ENCODE assay signal across 24 mouse cellular contexts in the genomic region with DNA sequence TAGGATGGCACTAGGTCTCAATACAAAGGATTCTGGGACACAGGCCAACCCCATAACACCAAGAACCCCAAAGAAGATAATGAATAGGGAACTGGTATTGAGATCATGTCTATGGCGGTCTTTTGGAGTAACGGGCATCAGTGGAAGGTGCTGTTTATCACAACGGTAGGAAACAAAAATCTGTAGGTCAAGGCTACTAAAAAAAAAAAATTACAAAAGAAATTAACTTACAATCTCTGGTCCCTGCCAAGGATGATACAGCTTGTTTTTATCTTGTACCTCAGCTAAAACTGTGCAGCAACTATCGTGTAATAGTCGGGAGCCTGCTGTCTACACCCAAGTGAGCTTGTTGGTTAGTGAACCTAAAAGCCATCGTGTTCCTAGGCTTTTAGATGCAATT. TPM values are rescaled to one million over a fixed set of nuclear protein-coding genes. Genes with fewer than 3 reads are reported as not detected.
DNase-seq lines count a peak whose midpoint lies in the region; ATAC-seq and TF ChIP-seq lines count a peak whose summit lies in the region.
"Had no signal": no experiment of that assay in that cellular context is flagged by ENCODE, and none has a peak within 500 bp of the region (broad histone marks: within the 10 kb centered on the region; RNA-seq: fewer than 3 reads in every experiment).

No protein-coding gene starts in this region.

- no peak overlapping the region for H3K9ac ChIP-seq in liver, postnatal 0 days (replicated peaks)
- H3K9ac ChIP-seq: embryonic facial prominence, embryonic 13.5 days; embryonic facial prominence, embryonic 15.5 days; forebrain, embryonic 12.5 days had no signal

- H3K27me3 ChIP-seq in liver, postnatal 0 days (ENCODE audit: insufficient read depth, low read length), result no peaks in the 10 kb centered on the region
- H3K27me3 ChIP-seq: embryonic facial prominence, embryonic 13.5 days; embryonic facial prominence, embryonic 15.5 days had no signal

- no peak for ATAC-seq in liver, postnatal 0 days
- ATAC-seq in megakaryocyte progenitor cell, adult 5-6 weeks (replicated peaks; ENCODE audit: poor library complexity), result peak; percentile 79
- ATAC-seq: forebrain, embryonic 14.5 days; forebrain, embryonic 16.5 days had no signal

- no peak overlapping the region for H3K27ac ChIP-seq in liver, postnatal 0 days (ENCODE audit: low read depth)
- H3K27ac ChIP-seq: embryonic facial prominence, embryonic 13.5 days; embryonic facial prominence, embryonic 15.5 days; forebrain, embryonic 10.5 days; forebrain, embryonic 12.5 days had no signal

- WGBS in liver, postnatal 0 days (ENCODE audit: insufficient replicate concordance), result 64% methylated on average over 6 of the region's 6 CpGs

- intact Hi-C loops in left cerebral cortex, postnatal 4 days (cut with DNase I), result no loop called here

- no peak for DNase-seq in liver, postnatal 0 days
- DNase-seq in liver, result no peak
- peak; percentile 76 for DNase-seq in MEL-GATA-1-ER (ENCODE audit: extremely low read depth, low read depth)
- no peak for DNase-seq in left cerebral cortex, postnatal 4 days
- no peak for DNase-seq in heart, adult 8-10 months (ENCODE audit: low spot score)
- no peak for DNase-seq in urinary bladder, postnatal 25 days (ENCODE audit: low spot score)
- DNase-seq: adrenal gland, adult 2 months; adrenal gland, postnatal 10 days; adrenal gland, postnatal 25 days; cerebellum, adult 11 months; cerebellum, adult 18-20 months; cerebellum, adult 8-10 months; cerebellum, adult 9-11 months; cerebellum, postnatal 14 days; cerebellum, postnatal 36 days; embryo, embryonic 11 days had no signal

- H3K4me3 ChIP-seq in liver, postnatal 0 days (ENCODE audit: low read depth, low read length), result no peak overlapping the region
- H3K4me3 ChIP-seq: embryonic facial prominence, embryonic 13.5 days; embryonic facial prominence, embryonic 15.5 days; erythroblast, embryonic 14.5 days; forebrain, embryonic 10.5 days; forebrain, embryonic 12.5 days had no signal

- no peak for TF ChIP-seq CTCF in liver, postnatal 0 days (IDR thresholded peaks at IDR 0.05; ENCODE audit: low read depth)

- no peaks in the 10 kb centered on the region for H3K9me3 ChIP-seq in liver, postnatal 0 days (ENCODE audit: low read length)
- H3K9me3 ChIP-seq: embryonic facial prominence, embryonic 13.5 days; embryonic facial prominence, embryonic 15.5 days; forebrain, embryonic 10.5 days; forebrain, embryonic 12.5 days had no signal

- H3K4me2 ChIP-seq in liver, postnatal 0 days (ENCODE audit: low read depth, low read length), result no peak overlapping the region
- H3K4me2 ChIP-seq: embryonic facial prominence, embryonic 13.5 days; embryonic facial prominence, embryonic 15.5 days; forebrain, embryonic 12.5 days had no signal

- H3K4me1 ChIP-seq in liver, postnatal 0 days (ENCODE audit: insufficient read depth), result peaks cover 3% of the 10 kb centered on the region; the same call in 1 of the 2 replicates
- H3K4me1 ChIP-seq: embryonic facial prominence, embryonic 15.5 days; forebrain, embryonic 12.5 days had no signal

- peak; percentile 64; the same call in 1 of the 2 replicates for TF ChIP-seq EP300 in liver, postnatal 0 days (IDR thresholded peaks at IDR 0.05; ENCODE audit: low read depth)

- no peaks in the 10 kb centered on the region for H3K36me3 ChIP-seq in liver, postnatal 0 days (replicated peaks; ENCODE audit: insufficient read depth, low read length)
- H3K36me3 ChIP-seq: embryonic facial prominence, embryonic 13.5 days; embryonic facial prominence, embryonic 15.5 days; forebrain, embryonic 10.5 days; forebrain, embryonic 12.5 days had no signal

RNA-seq across cellular contexts. Expression of a gene that starts 9.2 kb away (rescaled TPM):
- 4.5 and 7.5 TPM in 2 replicates for polyA plus RNA-seq in liver, postnatal 0 days (2015; fragmentation: Nextera tagmentation; extraction: Ambion mirVana)
- total RNA-seq in megakaryocyte progenitor cell, adult 5-6 weeks (2015), result 2.8 TPM in 1 of 2 replicates, not detected in the other
- 2.1 TPM in 2 replicates for total RNA-seq in megakaryocyte progenitor cell, adult 5-6 weeks (2017)
- 10 to 100 TPM in 1 of 2 experiments, 1 to 10 TPM in 1; 7.0 to 11.0 TPM for total RNA-seq in left cerebral cortex, postnatal 4 days (2021)
- 10 to 100 TPM; 16.7 to 21.1 (median 18.0) TPM for total RNA-seq in heart, adult 8-10 months (2022)

RNA-seq across cellular contexts. Expression of a gene that starts 23.5 kb away (rescaled TPM):
- 6.8 and 8.0 TPM in 2 replicates for polyA plus RNA-seq in liver, postnatal 0 days (2015; fragmentation: Nextera tagmentation; extraction: Ambion mirVana)
- 7.3 and 13.2 TPM in 2 replicates for total RNA-seq in megakaryocyte progenitor cell, adult 5-6 weeks (2015)
- 11.1 and 12.4 TPM in 2 replicates for total RNA-seq in megakaryocyte progenitor cell, adult 5-6 weeks (2017)
- 10 to 100 TPM; 36.6 to 43.1 TPM for total RNA-seq in left cerebral cortex, postnatal 4 days (2021)
- 10 to 100 TPM; 12.8 to 16.3 (median 14.9) TPM for total RNA-seq in heart, adult 8-10 months (2022)
